Mouse (Mus musculus): Measurements from ENCODE around the gene Rxfp4.
"Not testable (repeated sequence)": the region's sequence is repeated elsewhere in the genome, so short reads cannot be mapped to it uniquely, and the experiment has no call there.

Gene Rxfp4

DNA sequence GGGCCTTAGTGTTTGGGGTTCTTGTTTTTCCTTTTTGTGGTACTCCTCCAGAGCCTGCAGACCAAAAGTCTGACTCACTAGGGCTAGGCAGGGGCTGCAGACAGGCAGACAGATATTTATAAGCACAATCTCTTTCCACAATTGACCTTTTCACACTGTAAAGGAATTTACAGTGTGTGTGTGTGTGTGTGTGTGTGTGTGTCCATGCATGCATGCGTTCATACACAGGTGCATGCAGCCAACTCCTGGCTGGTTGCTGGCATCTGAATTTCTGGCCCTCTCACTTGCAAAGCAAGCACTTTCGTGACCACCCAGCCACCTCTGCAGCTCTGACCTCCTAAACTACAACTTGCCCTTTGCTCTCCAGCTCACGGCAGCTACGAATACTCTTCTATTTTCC lies 43.9 kb downstream of the Rxfp4 start:
- peak; percentile 55 for DNase-seq (ENCODE audit: low read depth)

- DNase-seq (ENCODE audit: low read depth), result no peak
These were observed 45.2 kb downstream of the Rxfp4 start for GRCm38 (mm10) chr3:88607758-88608138.

DNA sequence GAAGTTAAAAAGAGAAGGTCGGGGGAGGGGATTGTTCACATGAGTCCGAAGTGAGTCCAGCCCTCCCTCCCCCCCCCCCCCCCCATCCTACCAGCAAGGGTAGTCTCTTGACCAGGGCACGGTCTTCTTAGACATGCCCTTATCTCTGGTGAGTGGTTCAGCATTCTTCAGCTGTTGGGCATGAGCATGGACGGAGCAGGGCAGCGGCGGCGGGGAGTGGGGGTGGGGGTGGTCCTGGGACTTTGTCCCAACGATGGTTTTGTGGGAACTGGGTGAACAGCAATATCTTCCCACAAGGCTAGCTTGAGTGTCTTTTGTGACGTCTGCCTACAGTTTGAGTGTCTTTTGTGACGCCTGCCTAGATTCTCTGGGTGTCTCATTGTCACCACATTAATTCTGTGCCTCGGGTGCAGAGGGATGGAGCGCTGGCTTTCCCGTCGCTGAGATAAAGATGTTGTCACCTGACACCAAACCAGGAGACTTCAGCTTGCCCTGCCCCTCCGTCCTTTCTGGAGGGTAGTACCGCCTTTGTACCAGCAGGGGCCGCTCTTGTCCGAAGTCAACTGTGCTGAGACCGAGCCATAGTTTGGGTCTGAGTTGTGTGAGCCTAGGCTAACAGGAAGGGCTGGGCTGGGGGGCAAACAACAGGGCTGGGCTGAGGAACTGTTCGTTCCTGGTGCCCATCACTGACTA lies 45.7 kb downstream of the Rxfp4 start:
- peak; percentile 92 for DNase-seq (ENCODE audit: low read depth)

GRCm38 (mm10) chr3:88605666-88606065 lies 47.3 kb downstream of the Rxfp4 start, which contains the start of gene Arhgef2:
Gene Arhgef2, plus strand, starts transcription at chr3:88605966.
- DNase-seq (ENCODE audit: low read depth), result not testable (repeated sequence)

GRCm38 (mm10) chr3:88604863-88605262 lies 48.1 kb downstream of the Rxfp4 start:
- DNase-seq (ENCODE audit: low read depth), result no peak

DNA sequence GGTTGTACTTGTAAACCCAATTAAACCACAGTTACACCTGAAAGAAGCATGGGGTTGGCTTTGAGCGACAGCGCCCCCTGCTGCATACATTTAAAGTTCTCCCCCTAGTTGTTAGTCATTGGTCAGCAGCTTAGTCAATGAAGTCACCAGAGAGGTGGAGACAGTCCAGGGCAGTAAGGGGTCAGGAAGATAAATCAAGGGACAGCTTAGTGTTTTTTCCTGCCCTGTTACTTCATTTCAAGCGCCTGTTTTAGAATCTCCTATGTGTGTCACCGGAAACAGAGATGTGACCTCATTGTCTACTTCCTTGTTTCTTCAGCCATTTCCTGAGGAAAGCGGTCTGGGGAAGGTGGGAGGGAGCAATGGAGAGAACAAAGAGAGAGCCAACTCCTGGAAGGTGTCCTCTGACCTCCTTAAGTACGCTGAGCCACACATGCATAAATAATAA lies 49.2 kb downstream of the Rxfp4 start:
- DNase-seq (ENCODE audit: low read depth), result peak; percentile 91

- no peak for DNase-seq (ENCODE audit: low read depth)
These were observed 50.5 kb downstream of the Rxfp4 start for GRCm38 (mm10) chr3:88602466-88602865.
